Mouse (Mus musculus) small intestine, adult 2 months (tissue): ENCODE results near the gene Ltbp3.

Experiments used
- CTCF ChIP-seq: fragments of 200-500 bp; IDR thresholded peaks from 2 replicates; pipeline ENCODE4 v1.5.1; 2012; ENCODE audit warnings: low read depth, mild to moderate bottlenecking, control low read depth, inconsistent platforms, low read length, moderate library complexity, mixed read lengths; ENCODE audit not compliant: insufficient replicate concordance, insufficient read length; ENCODE audit errors: extremely low read depth
- POLR2A ChIP-seq: fragments of 200-500 bp; IDR thresholded peaks from 2 replicates; pipeline ENCODE4 v1.6.1; 2012; ENCODE audit warnings: low read depth, mild to moderate bottlenecking, control low read depth, inconsistent platforms, low read length, moderate library complexity

GRCm38 (mm10) chr19:5781532-5781931, 40.8 kb downstream of the Ltbp3 start:
- TF ChIP-seq CTCF (no peak), POLR2A (no peak)
